Mouse (Mus musculus): ENCODE results near the gene Dlgap1. TPM values are rescaled to one million over a fixed set of nuclear protein-coding genes. Genes with fewer than 3 reads are reported as not detected.

Gene Dlgap1
- polyA plus RNA-seq, 1 experiment: 310 TPM

- H3K27ac ChIP-seq (ENCODE audit: insufficient read depth, low read length): no peak overlapping the region; the same call in 1 of the 2 replicates
- TF ChIP-seq CTCF (IDR thresholded peaks at IDR 0.05; ENCODE audit: extremely low read depth, insufficient read depth, low read length) (no peak), POLR2A (IDR thresholded peaks at IDR 0.05; ENCODE audit: extremely low read depth, insufficient read depth, low read length) (no peak)
- H3K4me3 ChIP-seq (ENCODE audit: insufficient read depth, low read length): no peak overlapping the region
- 0 out of 2 replicates have a peak, but pooled peaks cover 2% of the 10 kb centered on the region for H3K4me1 ChIP-seq (ENCODE audit: control insufficient read depth, insufficient read depth, low read length)
Measured at GRCm38 (mm10) chr17:70517333-70517732, 548.5 kb downstream of the Dlgap1 start.

DNA sequence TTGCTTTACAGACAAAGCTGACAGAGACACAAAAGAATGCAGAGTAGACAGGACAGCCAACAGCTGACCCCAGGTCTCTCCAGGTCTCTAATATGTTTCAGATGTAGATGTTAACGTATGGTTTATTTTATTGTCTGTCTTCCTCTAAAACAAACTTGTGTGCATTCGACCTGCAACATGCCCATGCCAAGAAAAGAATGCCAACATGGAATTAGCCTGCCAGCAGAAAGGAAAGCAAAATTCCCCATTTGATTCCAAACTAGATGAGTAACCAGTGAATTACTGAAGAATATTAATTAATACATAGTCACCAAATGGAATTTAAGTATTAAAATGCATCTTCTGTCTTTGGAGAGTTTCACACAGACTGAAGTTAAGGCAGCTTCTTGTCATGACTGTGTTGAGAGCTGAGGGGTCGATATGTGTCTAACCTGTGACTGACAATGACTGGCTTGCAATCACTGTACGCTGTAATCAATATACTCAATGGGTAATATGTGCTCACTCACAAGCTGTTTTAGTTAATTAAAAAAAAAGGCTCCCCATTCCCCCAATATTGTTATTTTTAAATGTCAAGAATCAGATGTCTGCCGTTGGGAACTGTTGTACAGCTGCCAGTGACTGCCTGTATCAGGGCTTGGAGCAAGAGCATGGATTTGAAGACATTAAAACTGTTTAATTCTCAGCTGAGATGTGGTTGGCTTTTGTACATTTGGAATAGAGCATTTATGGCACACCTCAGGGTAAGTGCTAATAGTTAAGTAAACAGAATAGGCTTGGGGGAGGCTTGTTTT lies 552.4 kb downstream of the Dlgap1 start:
- Histone ChIP-seq H3K27ac (ENCODE audit: insufficient read depth, low read length) (peak overlapping the region; percentile 80), H3K4me3 (ENCODE audit: insufficient read depth, low read length) (peak overlapping the region; percentile 42), H3K4me1 (ENCODE audit: control insufficient read depth, insufficient read depth, low read length) (peaks cover 2% of the 10 kb centered on the region; the same call in 1 of the 2 replicates)
- TF ChIP-seq POLR2A (IDR thresholded peaks at IDR 0.05; ENCODE audit: extremely low read depth, insufficient read depth, low read length) (no peak), CTCF (IDR thresholded peaks at IDR 0.05; ENCODE audit: extremely low read depth, insufficient read depth, low read length) (no peak)

GRCm38 (mm10) chr17:70521971-70522370 lies 553.1 kb downstream of the Dlgap1 start:
- H3K4me3 ChIP-seq (ENCODE audit: insufficient read depth, low read length): peak overlapping the region; percentile 42
- peak overlapping the region; percentile 97 for H3K27ac ChIP-seq (ENCODE audit: insufficient read depth, low read length)
- TF ChIP-seq POLR2A (IDR thresholded peaks at IDR 0.05; ENCODE audit: extremely low read depth, insufficient read depth, low read length) (peak; percentile 96), CTCF (IDR thresholded peaks at IDR 0.05; ENCODE audit: extremely low read depth, insufficient read depth, low read length) (no peak)
- peaks cover 3% of the 10 kb centered on the region; the same call in 1 of the 2 replicates for H3K4me1 ChIP-seq (ENCODE audit: control insufficient read depth, insufficient read depth, low read length)

GRCm38 (mm10) chr17:70525990-70526389 lies 557.1 kb downstream of the Dlgap1 start:
- TF ChIP-seq CTCF (IDR thresholded peaks at IDR 0.05; ENCODE audit: extremely low read depth, insufficient read depth, low read length) (no peak), POLR2A (IDR thresholded peaks at IDR 0.05; ENCODE audit: extremely low read depth, insufficient read depth, low read length) (no peak)
- peak overlapping the region; percentile 13 for H3K4me3 ChIP-seq (ENCODE audit: insufficient read depth, low read length)
- peak overlapping the region; percentile 42; the same call in 1 of the 2 replicates for H3K27ac ChIP-seq (ENCODE audit: insufficient read depth, low read length)
- H3K4me1 ChIP-seq (ENCODE audit: control insufficient read depth, insufficient read depth, low read length): peaks cover 5% of the 10 kb centered on the region

DNA sequence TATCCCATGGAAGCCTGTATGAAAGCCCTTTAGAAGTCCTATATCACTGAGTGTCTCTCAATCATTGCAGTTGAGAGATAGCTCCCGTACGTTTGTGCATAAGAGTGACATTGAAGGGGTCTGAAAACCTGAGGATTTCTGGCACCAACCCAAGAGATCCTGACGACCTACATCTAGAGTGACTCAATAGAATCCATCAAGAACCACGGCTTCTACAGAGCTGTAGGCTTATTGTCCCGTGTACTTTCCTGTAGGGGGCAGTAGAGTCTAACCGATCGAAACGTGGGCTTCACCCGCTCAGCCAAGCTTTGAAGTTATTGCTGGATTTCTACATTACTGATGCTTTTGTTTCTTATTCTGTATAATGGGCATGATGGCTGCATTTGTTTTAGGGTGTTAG lies 558.2 kb downstream of the Dlgap1 start:
- H3K4me3 ChIP-seq (ENCODE audit: insufficient read depth, low read length): no peak overlapping the region
- H3K4me1 ChIP-seq (ENCODE audit: control insufficient read depth, insufficient read depth, low read length): peaks cover 5% of the 10 kb centered on the region
- peak overlapping the region; percentile 33; the same call in 1 of the 2 replicates for H3K27ac ChIP-seq (ENCODE audit: insufficient read depth, low read length)
- TF ChIP-seq POLR2A (IDR thresholded peaks at IDR 0.05; ENCODE audit: extremely low read depth, insufficient read depth, low read length): no peak
- peak; percentile 78 for TF ChIP-seq CTCF (IDR thresholded peaks at IDR 0.05; ENCODE audit: extremely low read depth, insufficient read depth, low read length)

- peak overlapping the region; percentile 42; the same call in 1 of the 2 replicates for H3K27ac ChIP-seq (ENCODE audit: insufficient read depth, low read length)
- no peak overlapping the region for H3K4me3 ChIP-seq (ENCODE audit: insufficient read depth, low read length)
- peaks cover 10% of the 10 kb centered on the region for H3K4me1 ChIP-seq (ENCODE audit: control insufficient read depth, insufficient read depth, low read length)
- TF ChIP-seq POLR2A (IDR thresholded peaks at IDR 0.05; ENCODE audit: extremely low read depth, insufficient read depth, low read length): no peak
- no peak for TF ChIP-seq CTCF (IDR thresholded peaks at IDR 0.05; ENCODE audit: extremely low read depth, insufficient read depth, low read length)
Measured at GRCm38 (mm10) chr17:70528196-70529187, 559.6 kb downstream of the Dlgap1 start.

DNA sequence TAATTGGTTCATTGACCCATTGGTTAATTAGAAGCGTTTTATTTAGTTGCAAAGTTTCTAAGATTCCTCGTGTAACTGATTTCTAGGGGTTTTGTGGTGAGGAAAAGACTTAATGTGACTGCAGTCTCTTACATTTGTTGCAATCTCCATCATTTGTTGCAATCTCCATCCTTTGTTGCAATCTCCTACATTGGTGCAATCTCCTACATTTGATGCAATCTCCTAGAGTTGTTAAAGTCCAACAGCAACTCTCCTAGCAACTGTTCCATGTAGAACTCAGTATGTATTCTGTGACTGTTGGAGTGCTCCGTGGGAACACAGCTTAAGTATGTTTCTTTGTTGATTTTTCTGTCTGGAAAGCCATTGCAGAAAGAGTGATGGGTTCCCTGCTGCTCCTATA lies 565.4 kb downstream of the Dlgap1 start:
- TF ChIP-seq POLR2A (IDR thresholded peaks at IDR 0.05; ENCODE audit: extremely low read depth, insufficient read depth, low read length): no peak
- no peak for TF ChIP-seq CTCF (IDR thresholded peaks at IDR 0.05; ENCODE audit: extremely low read depth, insufficient read depth, low read length)
- H3K4me3 ChIP-seq (ENCODE audit: insufficient read depth, low read length): no peak overlapping the region
- no peak overlapping the region for H3K27ac ChIP-seq (ENCODE audit: insufficient read depth, low read length)
- peaks cover 10% of the 10 kb centered on the region; the same call in 1 of the 2 replicates for H3K4me1 ChIP-seq (ENCODE audit: control insufficient read depth, insufficient read depth, low read length)

GRCm38 (mm10) chr17:70541816-70542215 lies 572.9 kb downstream of the Dlgap1 start:
- no peak for TF ChIP-seq POLR2A (IDR thresholded peaks at IDR 0.05; ENCODE audit: extremely low read depth, insufficient read depth, low read length)
- no peak for TF ChIP-seq CTCF (IDR thresholded peaks at IDR 0.05; ENCODE audit: extremely low read depth, insufficient read depth, low read length)
- Histone ChIP-seq H3K4me1 (ENCODE audit: control insufficient read depth, insufficient read depth, low read length) (peaks cover 6% of the 10 kb centered on the region; the same call in 1 of the 2 replicates), H3K27ac (ENCODE audit: insufficient read depth, low read length) (peak overlapping the region; percentile 65), H3K4me3 (ENCODE audit: insufficient read depth, low read length) (no peak overlapping the region)

GRCm38 (mm10) chr17:70550793-70551192 lies 581.9 kb downstream of the Dlgap1 start:
- Histone ChIP-seq H3K4me3 (ENCODE audit: insufficient read depth, low read length) (no peak overlapping the region), H3K27ac (ENCODE audit: insufficient read depth, low read length) (no peak overlapping the region), H3K4me1 (ENCODE audit: control insufficient read depth, insufficient read depth, low read length) (peaks cover 6% of the 10 kb centered on the region; the same call in 1 of the 2 replicates)
- TF ChIP-seq CTCF (IDR thresholded peaks at IDR 0.05; ENCODE audit: extremely low read depth, insufficient read depth, low read length) (peak; percentile 19; the same call in 1 of the 2 replicates), POLR2A (IDR thresholded peaks at IDR 0.05; ENCODE audit: extremely low read depth, insufficient read depth, low read length) (no peak)
